Mouse (Mus musculus) erythroblast, embryonic 14.5 days (primary cell): ENCODE results near the gene Myo1c.

Source experiments
- GATA1 ChIP-seq: IDR thresholded peaks from 2 replicates; pipeline ENCODE4 v1.6.1; 2012; ENCODE audit warnings: low read length, inconsistent platforms, mixed read lengths
- TAL1 ChIP-seq: IDR thresholded peaks from 3 replicates; pipeline ENCODE4 v1.6.1; 2012; ENCODE audit warnings: low read length, inconsistent platforms, mixed read lengths

DNA sequence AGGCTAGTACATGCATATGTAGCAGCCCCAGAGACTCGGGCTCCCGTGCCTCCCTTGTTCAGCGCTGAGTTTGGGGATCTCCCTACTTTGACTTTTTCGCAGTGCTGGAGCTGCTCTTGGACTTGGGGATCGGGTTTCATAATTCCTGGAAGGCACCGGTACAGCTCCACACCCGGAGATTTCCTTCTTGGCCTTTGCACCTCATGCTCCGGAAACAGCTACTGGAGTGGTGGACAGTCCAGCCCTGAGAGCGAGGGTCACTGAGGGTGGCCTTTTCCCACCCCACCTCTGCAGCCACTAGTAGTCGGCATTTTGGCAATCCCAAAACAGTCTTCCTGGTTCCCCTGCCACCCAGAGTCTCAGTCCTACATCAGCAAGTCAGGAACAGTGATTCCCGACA is 15.0 kb upstream of the Myo1c start:
- TF ChIP-seq GATA1 (no peak), TAL1 (no peak)
